Mouse (Mus musculus) CH12.LX (cell line): ENCODE data around the gene Cnnm2.

Experiments
- CTCF ChIP-seq, 2 experiments: IDR thresholded peaks in 1 of 2; conservative IDR thresholded peaks in 1 of 2; 2 replicates each; pipeline ENCODE4 v1.5.1; 2011 to 2012; ENCODE audit warnings: low read depth in 2 of 2, low read length in 2 of 2, improper control_type of control experiment in 1 of 2, inconsistent platforms in 1 of 2, mild to moderate bottlenecking in 1 of 2, moderate library complexity in 1 of 2
- E2F4 ChIP-seq: IDR thresholded peaks from 2 replicates; pipeline ENCODE4 v1.6.1; 2011; ENCODE audit warnings: low read depth, low read length, improper control_type of control experiment; ENCODE audit not compliant: insufficient replicate concordance
- EP300 ChIP-seq: IDR thresholded peaks from 2 replicates; pipeline ENCODE4 v1.6.1; 2011; ENCODE audit warnings: low read length, improper control_type of control experiment
- ETS1 ChIP-seq: conservative IDR thresholded peaks from 2 replicates; pipeline ENCODE4 v1.6.1; 2012; ENCODE audit warnings: low read depth, mild to moderate bottlenecking, inconsistent platforms, low read length, improper control_type of control experiment, moderate library complexity
- MAFK ChIP-seq: IDR thresholded peaks from 2 replicates; pipeline ENCODE4 v1.6.1; 2011; ENCODE audit warnings: low read length, improper control_type of control experiment; ENCODE audit not compliant: insufficient replicate concordance
- POLR2A ChIP-seq: IDR thresholded peaks from 2 replicates; pipeline ENCODE4 v1.6.1; 2011; ENCODE audit warnings: low read depth, mild to moderate bottlenecking, improper control_type of control experiment, low read length
- TCF12 ChIP-seq: IDR thresholded peaks from 2 replicates; pipeline ENCODE4 v1.6.1; 2014; ENCODE audit warnings: low read depth, mild to moderate bottlenecking, inconsistent platforms, low read length, improper control_type of control experiment
- ZMIZ1 ChIP-seq: IDR thresholded peaks from 2 replicates; pipeline ENCODE4 v1.6.1; 2012; ENCODE audit warnings: low read depth, mild to moderate bottlenecking, inconsistent platforms, low read length, improper control_type of control experiment

DNA sequence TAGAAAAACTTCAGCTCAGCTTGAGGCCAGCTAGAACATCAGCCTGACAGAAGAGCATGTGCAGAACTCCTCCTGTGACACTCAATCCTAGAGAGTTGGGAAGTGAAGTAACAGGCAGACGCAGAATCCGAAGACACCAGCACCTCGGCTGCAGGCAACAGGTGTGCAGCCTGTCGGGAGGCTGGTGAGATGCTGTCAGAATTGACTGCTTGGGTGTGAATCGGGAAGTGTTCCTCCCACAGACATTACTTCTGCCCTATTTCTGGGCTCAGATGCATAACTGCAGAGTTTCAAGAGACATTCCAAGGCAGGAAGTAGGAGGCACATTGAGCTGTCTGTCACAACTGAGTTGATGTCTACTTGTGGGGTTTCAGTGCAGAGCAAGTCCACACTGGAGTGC is 72.9 kb downstream of the Cnnm2 start:
- TF ChIP-seq EP300, result no peak
- no peak for TF ChIP-seq CTCF (conservative IDR thresholded peaks at IDR 0.05 in 1 of 2, IDR thresholded peaks at IDR 0.05 in 1 of 2; ENCODE audit: low read depth in 2 of 2, low read length in 2 of 2)
- no peak for TF ChIP-seq MAFK
- TF ChIP-seq ZMIZ1, result no peak
- TF ChIP-seq ETS1, result no peak
- TF ChIP-seq E2F4, result no peak
- TF ChIP-seq TCF12, result no peak
- TF ChIP-seq POLR2A, result no peak
